Comparison of ENCODE assay signal across 1 mouse cellular context in genomic region chr4:116707666-116708065, GRCm38 (mm10).
TF ChIP-seq lines count a peak whose summit lies in the region.

No protein-coding gene starts in this region.

TF ChIP-seq in MEL, 35 proteins besides CTCF, POLR2A, EP300 and RAD21 (continued from another document):
- TF ChIP-seq MAZ (IDR thresholded peaks at IDR 0.05; ENCODE audit: low read depth, low read length) (no peak), ZKSCAN1 (IDR thresholded peaks at IDR 0.05; ENCODE audit: low read depth, low read length) (no peak), ZNF384 (IDR thresholded peaks at IDR 0.05; ENCODE audit: low read depth, low read length) (no peak), TAL1 (IDR thresholded peaks at IDR 0.05; ENCODE audit: low read length) (no peak), RCOR1 (IDR thresholded peaks at IDR 0.05; ENCODE audit: low read depth, low read length) (no peak)
TF ChIP-seq in MEL: peak in this region for 0.
